Mouse (Mus musculus) erythroblast, embryonic 14.5 days (primary cell): ENCODE data around the gene Myl4.

Experiments used
- GATA1 ChIP-seq: IDR thresholded peaks from 2 replicates; pipeline ENCODE4 v1.6.1; 2012; ENCODE audit warnings: low read length, inconsistent platforms, mixed read lengths
- TAL1 ChIP-seq: IDR thresholded peaks from 3 replicates; pipeline ENCODE4 v1.6.1; 2012; ENCODE audit warnings: low read length, inconsistent platforms, mixed read lengths

DNA sequence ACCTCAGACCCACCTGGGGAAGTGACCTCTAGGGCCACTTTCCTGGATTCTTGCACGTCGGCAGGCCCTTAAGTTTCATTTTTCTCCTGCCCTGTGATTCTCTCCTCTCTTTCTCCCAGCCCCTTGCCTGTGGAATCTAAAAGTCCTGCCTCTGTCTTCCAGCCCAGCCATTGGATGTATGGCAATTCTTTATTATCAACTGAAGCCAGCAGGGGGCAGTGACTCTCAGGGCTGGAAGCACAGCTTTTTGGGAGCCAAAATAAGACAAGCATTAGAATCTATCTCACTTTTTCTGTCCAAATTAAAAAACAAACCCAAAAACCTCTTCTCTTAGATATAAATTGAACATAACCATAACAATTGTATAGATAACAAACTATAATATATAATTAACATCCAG lies 39.9 kb upstream of the Myl4 start:
- TF ChIP-seq GATA1 = no peak
- TF ChIP-seq TAL1 = no peak
